Mouse (Mus musculus) CD4-positive, CD25-positive, alpha-beta regulatory T cell, adult 2 months (primary cell): ENCODE measurements around the gene Gpr12.
A peak's percentile ranks its signal among the peaks of the same experiment; 100 is the strongest.
"Not testable (repeated sequence)": the region's sequence is repeated elsewhere in the genome, so short reads cannot be mapped to it uniquely, and the experiment has no call there.

ENCODE experiments used
- DNase-seq: peaks from one replicate; pipeline ENCODE4 v3.0.0-alpha.2; 2012; ENCODE audit warnings: low read depth, low spot score

Gene Gpr12

DNA sequence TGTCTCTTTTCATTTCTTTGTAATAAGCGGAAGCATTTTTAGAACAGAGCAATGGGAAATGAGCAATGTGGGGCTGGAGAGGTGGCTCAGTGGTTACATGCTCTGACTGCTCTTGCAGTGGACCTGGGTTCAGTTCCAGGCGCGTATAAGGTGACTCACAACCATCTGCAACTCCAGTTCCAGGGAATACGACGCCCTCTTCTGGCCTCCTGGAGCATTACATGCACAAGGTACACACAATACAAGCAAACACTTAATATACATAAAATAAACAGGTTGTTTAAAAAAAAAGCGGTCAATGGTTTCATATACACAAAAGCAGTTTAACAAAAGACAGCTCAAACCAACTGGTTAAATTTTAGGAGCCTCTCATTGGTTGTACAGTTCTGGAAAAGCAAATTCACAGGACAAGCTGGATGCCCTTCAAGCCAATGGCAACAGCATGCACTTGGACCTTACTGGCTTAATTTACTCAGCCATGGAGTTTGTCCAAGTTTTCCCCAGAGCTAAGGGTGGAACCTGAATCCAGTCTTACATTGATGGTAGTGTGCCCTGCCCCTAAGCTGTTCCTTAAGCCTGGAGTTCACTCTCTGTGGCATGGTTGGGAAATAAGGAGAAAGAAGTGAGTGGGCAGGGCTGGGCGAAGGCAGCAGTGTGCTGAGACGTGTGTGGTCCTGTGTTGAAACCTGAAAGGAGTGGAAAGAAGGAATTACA lies 1.5 kb upstream of the Gpr12 start:
- DNase-seq = no peak

DNA sequence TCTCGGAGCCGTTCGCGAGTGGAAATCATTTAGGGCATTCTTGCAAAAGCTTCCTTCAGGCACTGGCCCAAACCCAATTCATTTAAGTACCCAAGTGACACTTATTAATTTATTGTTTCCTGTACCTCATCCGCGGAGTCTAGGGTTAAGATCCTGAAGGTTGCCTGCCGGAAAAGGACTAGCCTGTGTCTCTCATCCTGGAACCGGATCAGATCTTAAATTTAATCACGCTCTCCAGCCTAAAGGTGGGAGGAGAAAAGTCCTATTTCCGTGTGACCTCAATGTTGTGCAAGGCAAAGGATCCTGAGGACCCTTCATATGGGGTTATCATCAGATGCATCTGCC lies 240 bp upstream of the Gpr12 start:
- DNase-seq = no peak

DNA sequence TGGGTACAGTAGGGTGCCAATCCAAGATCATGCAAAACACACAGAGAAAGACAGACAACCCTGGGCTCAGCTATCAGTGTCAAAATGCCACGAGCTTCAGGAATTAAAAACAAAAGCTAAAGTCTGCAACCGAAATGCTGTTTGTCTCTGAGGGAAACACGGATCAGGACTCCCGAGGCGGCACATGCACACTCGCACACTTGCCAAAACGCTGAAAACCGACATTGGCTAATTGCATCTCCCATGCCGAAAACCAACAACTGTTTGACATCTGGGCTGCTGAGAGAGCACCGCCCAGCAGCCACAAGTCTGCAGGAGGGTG lies 922 bp downstream of the Gpr12 start:
- DNase-seq = no peak

DNA sequence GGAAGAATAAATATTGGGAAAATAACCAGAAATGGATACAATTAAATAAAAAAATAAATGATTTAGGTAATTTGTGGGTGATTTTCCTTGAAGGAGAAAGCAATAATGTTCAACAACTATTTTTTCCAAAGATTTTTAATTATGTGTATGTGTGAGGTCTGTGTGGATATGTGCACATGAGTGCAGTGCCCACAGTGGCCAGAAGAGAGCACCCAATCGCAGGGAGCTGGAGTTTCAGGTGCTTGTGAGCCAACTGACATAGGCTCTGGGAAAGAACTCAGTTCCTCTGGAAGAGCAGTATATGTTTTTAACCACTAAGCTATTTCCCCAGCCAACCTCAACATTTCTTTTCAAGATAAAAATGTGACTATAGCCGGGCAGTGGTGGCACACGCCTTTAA lies 8.4 kb downstream of the Gpr12 start:
- DNase-seq = peak; percentile 3

DNA sequence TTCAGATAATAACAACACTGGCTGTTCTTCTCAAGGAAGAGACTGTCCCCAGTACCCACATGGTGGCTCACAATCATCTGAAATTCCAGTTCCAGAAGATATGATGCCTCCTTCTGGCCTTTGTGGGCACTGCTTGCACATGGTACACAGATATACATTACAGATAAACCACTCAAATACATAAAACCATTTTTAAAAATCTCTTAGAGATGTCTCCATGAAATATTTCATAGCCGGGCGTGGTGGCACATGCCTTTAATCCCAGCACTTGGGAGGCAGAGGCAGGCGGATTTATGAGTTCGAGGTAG lies 12.3 kb downstream of the Gpr12 start:
- DNase-seq = not testable (repeated sequence)

DNA sequence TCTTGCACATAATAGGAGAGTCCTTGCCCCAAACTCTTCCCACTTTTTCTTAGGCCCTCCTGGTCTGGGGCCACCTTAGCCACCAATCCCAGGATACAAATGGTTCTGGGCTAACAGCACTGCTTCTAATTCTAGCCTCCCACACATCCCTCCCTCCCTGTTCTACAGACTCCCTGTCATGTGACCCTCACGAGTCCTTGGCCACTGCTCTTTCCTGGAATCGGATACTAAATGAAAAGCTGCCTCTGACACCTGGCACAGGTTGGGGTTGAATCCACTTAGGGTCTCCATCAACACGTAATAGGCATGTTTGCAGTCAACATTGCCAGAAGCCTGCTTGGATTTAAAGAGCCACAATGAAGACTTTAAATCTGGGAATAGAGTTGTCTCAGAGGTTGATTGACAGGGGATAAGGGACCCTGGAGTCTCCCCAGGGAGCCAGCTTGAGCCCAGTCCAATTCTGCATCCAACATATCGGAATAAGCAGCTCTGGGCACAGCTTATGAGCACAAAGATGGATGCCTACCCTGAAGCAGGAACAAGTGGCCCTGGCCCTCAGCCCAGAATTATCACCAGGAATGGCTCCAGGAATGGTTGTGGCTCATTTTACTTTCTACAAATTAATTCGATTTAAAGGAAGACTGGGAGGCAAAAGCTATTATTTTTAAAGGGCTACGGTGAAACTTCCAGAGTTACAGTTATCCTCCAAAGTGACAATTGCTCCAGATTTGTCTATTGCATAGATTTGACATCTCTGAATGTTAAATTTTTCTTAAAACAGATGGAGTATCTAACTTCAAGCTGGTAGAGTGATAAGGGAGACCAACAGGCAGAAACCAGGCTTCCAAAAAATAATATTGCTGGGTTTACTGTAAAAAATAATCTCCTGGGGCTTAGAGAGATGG lies 13.0 kb downstream of the Gpr12 start:
- not testable (repeated sequence) for DNase-seq

DNA sequence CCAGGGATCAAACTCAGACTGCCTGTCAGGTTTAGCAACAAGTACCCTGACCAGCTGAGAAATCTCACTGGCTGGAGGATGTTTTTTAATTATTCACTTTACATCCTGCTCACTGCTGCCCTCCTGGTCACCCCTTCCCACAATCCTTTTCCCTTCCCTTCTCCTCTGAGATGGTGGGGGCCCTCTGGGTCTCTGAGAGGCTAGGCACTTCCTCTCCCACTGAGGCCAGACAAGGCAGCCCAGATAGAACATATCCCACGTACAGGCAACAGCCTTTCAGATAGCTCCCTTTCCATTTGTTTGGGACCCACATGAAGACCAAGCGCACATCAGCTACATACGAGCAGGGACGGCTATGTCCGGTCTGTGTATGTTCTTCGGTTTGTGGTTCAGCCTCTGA lies 14.9 kb downstream of the Gpr12 start:
- not testable (repeated sequence) for DNase-seq

DNA sequence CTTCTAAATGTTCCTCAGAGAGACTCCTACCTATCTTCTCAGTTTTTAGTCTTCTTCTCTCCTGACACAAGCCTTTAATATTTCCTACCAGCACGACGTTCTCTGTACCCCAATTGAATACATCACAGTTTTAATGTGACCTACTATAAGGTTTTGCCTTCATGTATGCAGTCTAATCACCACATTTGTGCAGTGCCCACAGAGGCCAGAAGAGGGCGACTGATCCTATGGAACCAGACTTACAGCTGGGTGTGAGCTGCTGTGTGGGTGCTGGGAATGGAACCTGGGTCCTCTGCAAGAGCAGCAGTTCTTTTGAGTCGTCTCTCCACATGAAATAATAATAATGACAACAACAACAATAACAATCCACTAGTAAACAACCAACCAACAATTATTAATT lies 18.0 kb downstream of the Gpr12 start:
- peak; percentile 38 for DNase-seq

DNA sequence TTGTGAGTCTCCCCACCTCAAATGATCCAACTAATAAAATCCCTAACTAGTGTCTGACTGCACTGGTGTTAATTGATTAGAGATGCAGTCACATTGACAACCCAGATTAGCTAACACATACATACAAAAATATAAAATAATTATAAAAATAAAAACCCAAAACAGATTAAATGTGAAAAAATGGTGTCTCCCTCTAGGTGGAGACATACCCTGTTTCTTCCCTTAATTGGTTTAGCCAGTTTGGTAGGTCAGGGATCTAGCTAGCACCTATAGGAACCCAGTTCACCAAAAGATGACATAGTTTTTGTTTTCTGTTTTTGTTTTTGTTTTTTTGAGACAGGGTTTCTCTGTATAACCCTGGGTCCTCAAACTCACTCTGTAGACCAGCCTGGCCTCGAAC lies 20.8 kb downstream of the Gpr12 start:
- DNase-seq = no peak

DNA sequence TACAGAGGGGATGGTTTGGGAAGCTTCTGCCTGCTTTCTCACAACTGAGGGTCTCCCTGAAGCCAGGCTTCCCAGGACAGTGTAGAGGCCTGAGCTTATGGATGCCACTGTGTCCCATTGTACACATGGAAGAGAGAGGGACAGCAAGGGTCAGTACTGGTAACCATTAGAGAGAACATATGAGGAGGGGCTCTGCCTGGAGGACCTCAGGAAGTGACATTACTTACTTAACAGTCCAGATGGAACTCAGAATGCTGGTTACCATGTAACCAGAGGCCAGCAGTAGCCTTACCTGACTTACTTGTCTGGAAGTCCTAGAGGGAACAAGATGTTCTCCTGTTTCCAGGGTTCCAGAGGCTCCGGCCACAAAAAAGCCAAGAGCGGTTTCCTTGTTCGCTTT lies 29.2 kb downstream of the Gpr12 start, which contains the start of gene Gm3415:
Gene Gm3415 (plus strand): TSS at position 301 of the 400 bp plus-strand sequence.
- not testable (repeated sequence) for DNase-seq

DNA sequence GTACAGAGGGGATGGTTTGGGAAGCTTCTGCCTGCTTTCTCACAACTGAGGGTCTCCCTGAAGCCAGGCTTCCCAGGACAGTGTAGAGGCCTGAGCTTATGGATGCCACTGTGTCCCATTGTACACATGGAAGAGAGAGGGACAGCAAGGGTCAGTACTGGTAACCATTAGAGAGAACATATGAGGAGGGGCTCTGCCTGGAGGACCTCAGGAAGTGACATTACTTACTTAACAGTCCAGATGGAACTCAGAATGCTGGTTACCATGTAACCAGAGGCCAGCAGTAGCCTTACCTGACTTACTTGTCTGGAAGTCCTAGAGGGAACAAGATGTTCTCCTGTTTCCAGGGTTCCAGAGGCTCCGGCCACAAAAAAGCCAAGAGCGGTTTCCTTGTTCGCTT lies 47.7 kb downstream of the Gpr12 start, which contains the start of gene Gm3409:
Gene Gm3409 (plus strand): TSS at position 301 of the 400 bp plus-strand sequence.
- not testable (repeated sequence) for DNase-seq
